Mouse (Mus musculus) cerebellum, postnatal 10 days (tissue): ENCODE results near the gene Ap1s3.

Source experiments
- DNase-seq, 2 experiments: peaks; one replicate each; pipeline ENCODE4 v3.0.0; 2021; ENCODE audit warnings: mixed read lengths in 2 of 2

The Ap1s3 gene

GRCm38 (mm10) chr1:79591091-79591490, 80.7 kb downstream of the Ap1s3 start:
- DNase-seq: no peak

DNA sequence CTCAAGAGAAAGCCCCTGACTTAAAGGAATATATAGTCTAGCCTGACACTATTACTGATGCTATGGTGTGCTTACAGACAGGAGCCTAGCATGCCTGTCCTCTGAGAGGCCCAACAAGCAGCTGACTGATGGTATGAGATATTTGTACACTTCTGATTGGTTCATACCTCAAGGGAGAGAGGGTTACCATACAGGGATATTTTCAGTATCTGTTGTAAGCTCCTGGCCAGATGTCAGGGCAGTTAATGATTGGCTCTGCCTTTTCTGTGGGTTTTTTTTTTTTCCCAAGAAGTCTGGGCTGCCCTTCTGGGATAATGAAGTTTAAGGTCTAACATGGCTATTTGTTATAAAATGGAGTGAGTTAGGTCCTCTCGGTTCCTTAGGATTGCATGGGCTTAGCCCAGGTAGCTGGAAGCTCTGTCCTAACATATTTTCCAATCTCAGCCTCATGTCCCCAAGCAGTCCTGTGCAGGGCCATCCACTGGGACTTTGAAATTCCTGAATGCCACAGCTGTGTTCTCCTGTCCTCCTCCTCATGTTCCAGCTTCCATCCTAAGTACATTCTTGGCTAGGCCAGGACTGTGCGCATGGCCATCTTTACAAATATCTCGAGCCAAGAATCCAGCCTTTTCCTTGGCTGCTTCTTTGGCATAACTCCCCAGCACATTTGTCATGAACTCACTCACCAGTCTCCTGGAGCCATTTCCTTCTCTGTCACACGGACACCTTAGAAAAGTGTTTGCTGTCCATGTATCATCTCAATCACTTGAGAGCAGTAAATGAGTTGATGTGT, 81.6 kb downstream of the Ap1s3 start:
- DNase-seq: peak; percentile 21 to 24

DNA sequence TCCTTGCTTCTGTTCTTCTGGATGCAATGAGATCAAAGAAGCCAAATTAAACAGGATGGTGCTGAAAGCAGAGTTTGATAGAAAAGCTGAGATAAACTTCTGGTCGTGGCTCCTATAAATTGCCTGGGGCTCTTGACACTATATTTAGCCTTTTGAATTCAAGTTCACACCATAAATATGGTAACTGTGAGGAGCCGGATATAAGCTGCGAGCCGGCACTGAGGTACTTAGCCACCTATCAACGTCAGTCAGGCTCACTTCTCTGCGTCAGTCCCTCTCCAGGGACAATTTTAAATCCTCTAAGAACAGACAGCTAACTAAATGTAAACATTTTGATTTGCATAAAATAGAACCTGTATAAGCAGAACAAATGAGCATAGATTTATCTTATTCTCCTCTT, 82.3 kb downstream of the Ap1s3 start:
- no peak for DNase-seq

DNA sequence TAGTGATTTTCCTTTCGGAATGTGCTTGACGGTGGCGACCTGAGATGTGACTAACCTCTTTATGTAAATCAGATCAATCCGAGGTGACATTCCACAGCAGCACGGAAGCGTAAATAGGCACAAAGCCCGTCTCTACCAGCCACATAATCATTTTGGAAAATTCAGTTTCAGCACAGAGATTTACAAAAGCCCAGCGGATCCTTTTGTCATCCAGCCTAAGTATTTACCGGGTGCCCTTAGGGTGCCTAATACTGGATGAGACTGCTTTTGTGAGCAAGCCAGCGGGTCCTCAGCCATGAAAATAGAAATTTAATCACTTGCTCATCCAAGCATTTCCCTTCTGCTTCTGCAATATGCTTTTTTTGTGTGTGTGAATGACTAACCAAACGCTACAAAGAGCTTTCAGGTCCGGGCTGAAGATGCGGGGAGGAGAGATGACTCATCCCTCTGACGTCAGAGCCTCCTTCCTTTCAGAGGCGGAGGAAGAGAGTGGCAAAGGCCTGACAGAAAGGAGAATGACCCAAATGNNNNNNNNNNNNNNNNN, 90.6 kb downstream of the Ap1s3 start:
- DNase-seq: peak; percentile 86 to 88

- DNase-seq: no peak
Measured at GRCm38 (mm10) chr1:79577357-79577756, 94.4 kb downstream of the Ap1s3 start.

DNA sequence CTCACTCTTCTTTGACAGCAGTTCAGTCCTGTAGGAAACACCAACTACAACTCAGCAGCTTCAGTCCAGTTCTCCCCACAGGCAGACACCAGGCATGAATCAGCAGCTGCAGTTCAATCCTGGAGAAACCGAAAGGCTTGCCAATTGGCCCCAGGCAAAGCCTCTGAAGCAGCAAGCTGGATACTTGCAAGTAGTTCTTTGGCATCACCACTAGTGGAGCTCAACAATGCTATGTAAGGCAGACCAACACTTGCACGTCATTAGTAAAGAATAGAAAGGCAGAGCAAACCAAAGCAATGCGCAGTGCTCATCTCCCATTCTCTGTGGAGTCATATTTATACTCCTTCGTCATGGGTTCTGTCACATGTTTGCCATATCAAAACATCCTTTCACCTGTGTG, 99.9 kb downstream of the Ap1s3 start:
- peak; percentile 22 to 34 for DNase-seq

- peak in 1 of 2 experiments; percentile 11 for DNase-seq
Measured at GRCm38 (mm10) chr1:79571126-79571525, 100.6 kb downstream of the Ap1s3 start.

DNA sequence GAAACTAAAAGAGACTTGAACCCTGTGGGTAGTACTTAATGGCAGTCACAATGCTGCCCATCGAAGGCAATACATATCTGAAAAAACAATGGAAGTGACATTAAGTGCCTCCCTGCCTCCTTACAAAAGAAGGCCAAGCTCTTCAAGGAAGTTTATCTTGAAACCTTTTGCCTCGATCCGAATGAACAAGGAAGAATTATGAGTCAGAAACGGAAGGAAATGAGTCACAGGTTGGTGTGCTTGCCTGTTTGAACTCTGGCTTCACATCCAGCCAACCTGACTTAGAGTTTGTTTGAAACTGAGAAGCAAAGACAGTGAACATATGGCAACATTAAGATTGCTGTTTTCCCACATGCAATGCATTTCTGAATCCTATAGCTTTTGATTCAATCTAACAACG, 110.6 kb downstream of the Ap1s3 start:
- no peak for DNase-seq
